Mouse (Mus musculus) limb, embryonic 14.5 days (tissue): ENCODE measurements at regions not wholly inside any gene's neighbourhood (a gene's known extent, or its start where the extent isn't known, plus 50 kb on each side); places are given as distances from the start of the nearest gene placed in this dataset.

ENCODE experiments used
- ATAC-seq: fragments of 200-750 bp; cut with Nextera tagmentation; 2 replicates; pipeline ENCODE4 v1.8.0; 2017; ENCODE audit warnings: low read depth, moderate number of reproducible peaks, moderate TSS enrichment; ENCODE audit not compliant: low FRiP score
- DNase-seq: peaks from one replicate; pipeline ENCODE4 v3.0.0-alpha.2; 2015; ENCODE audit warnings: low spot score
- H3K27ac ChIP-seq: fragments of 300-500 bp; sonication (generic); replicated peaks from 2 replicates; pipeline ENCODE4 v1.5.1; 2014; ENCODE audit warnings: low read depth, mild to moderate bottlenecking, low read length, moderate library complexity, mixed read lengths
- H3K27me3 ChIP-seq: fragments of 300-500 bp; sonication (generic); 2 replicates; pipeline ENCODE4 v1.6.1; 2014; ENCODE audit warnings: low read length, mixed read lengths; ENCODE audit not compliant: control insufficient read depth, insufficient read depth
- H3K36me3 ChIP-seq: fragments of 300-500 bp; sonication (generic); 2 replicates; pipeline ENCODE4 v1.6.1; 2014; ENCODE audit warnings: mild to moderate bottlenecking, low read length, moderate library complexity, mixed read lengths; ENCODE audit not compliant: control insufficient read depth, insufficient read depth
- H3K4me1 ChIP-seq: fragments of 300-500 bp; sonication (generic); 2 replicates; pipeline ENCODE4 v1.6.1; 2014; ENCODE audit warnings: antibody characterized with exemption, low read length, mixed read lengths; ENCODE audit not compliant: control insufficient read depth, insufficient read depth
- H3K4me2 ChIP-seq: fragments of 300-500 bp; sonication (generic); replicated peaks from 2 replicates; pipeline ENCODE4 v1.6.1; 2014; ENCODE audit warnings: low read depth, mild to moderate bottlenecking, low read length, moderate library complexity; ENCODE audit not compliant: severe bottlenecking
- H3K4me3 ChIP-seq: fragments of 300-500 bp; sonication (generic); replicated peaks from 2 replicates; pipeline ENCODE4 v1.5.1; 2014; ENCODE audit warnings: low read length
- H3K9ac ChIP-seq: fragments of 300-500 bp; sonication (generic); 2 replicates; pipeline ENCODE4 v1.6.1; 2014; ENCODE audit warnings: mild to moderate bottlenecking, low read depth, low read length, moderate library complexity; ENCODE audit not compliant: severe bottlenecking
- H3K9me3 ChIP-seq: fragments of 300-500 bp; sonication (generic); 2 replicates; pipeline ENCODE4 v1.6.1; 2016; ENCODE audit warnings: low read length; ENCODE audit not compliant: control insufficient read depth
- POLR2A ChIP-seq: fragments of 200-500 bp; IDR thresholded peaks from 2 replicates; pipeline ENCODE4 v1.8.0; 2012; ENCODE audit warnings: inconsistent platforms, mild to moderate bottlenecking, moderate library complexity, borderline replicate concordance; ENCODE audit not compliant: insufficient read depth, insufficient read length; ENCODE audit errors: extremely low read depth
- WGBS: fragments of 180-500 bp; shearing (Covaris S2); extraction: QIAGEN DNeasy Blood & Tissue Kit; methylation state at CpG from one replicate; pipeline ENCODE4 v1.1.7; 2014; 5-methylcytosine and 5-hydroxymethylcytosine counted together

DNA sequence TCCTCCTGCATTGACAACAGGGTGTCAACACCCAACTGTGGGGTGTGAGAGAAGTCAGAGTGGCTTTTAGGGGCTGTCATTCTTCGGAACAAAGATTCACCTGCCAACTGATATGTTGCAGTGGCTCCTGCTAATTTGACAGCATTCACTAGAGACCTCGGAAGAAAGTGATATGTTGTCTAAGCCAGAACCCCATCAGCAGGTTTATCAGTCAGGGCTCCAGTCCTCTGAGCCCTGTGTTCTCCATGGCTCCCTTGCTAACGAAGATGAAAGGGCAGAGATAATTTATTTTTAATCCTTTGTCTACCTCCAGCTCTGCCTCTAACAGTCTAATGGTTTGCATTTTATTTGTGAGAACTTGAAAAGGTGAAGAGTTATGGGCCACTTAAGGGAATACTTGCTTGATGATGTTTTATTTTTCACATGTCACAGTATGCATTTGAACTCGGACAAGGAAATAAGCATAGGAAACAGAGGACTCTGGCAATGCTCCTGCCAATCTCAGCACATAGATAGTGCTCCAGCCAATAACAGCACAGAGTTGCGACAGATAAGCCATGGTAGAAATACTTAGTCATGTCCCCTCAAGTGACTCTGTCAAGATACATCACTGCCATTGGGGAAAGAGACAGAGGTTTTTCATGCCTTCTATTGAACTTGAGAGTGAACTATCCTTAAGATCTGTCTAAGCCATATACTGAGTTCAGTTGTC is 862.6 kb downstream of the Defb40 start:
- no peak overlapping the region for H3K4me2 ChIP-seq
- DNase-seq = no peak
- 60% methylated on average over 5 of the region's 5 CpGs for WGBS
- ATAC-seq = no peak
- TF ChIP-seq POLR2A = no peak
- H3K36me3 ChIP-seq = no peaks in the 10 kb centered on the region
- H3K27me3 ChIP-seq = no peaks in the 10 kb centered on the region
- H3K27ac ChIP-seq = no peak overlapping the region
- H3K4me3 ChIP-seq = no peak overlapping the region
- H3K4me1 ChIP-seq = no peaks in the 10 kb centered on the region
- H3K9ac ChIP-seq = no peak overlapping the region
- H3K9me3 ChIP-seq = no peaks in the 10 kb centered on the region

DNA sequence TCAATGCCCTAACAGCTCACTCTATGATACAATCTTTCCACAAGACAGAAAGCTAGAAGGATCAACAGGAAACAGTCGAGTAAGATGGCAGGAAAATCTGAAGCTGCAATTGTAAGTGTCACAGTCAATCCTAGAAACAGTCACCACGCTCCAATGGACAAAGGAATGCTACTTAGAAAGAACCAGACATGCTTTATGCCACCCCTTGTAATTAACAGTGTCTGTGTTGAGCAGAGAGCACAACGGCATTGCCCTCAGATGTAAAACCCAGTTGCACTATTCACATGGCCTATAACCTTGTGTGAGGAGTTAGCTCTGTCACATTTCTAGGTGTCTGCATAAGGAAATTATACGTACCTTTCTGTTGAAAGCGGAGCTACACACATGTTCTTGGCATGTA is 864.8 kb downstream of the Defb40 start:
- ATAC-seq = no peak
- H3K9ac ChIP-seq = no peak overlapping the region
- no peaks in the 10 kb centered on the region for H3K9me3 ChIP-seq
- TF ChIP-seq POLR2A = no peak
- no peak for DNase-seq
- H3K4me3 ChIP-seq = no peak overlapping the region
- no peaks in the 10 kb centered on the region for H3K36me3 ChIP-seq
- H3K27me3 ChIP-seq = no peaks in the 10 kb centered on the region
- H3K4me1 ChIP-seq = no peaks in the 10 kb centered on the region
- 68% methylated on average over 5 of the region's 5 CpGs for WGBS
- no peak overlapping the region for H3K27ac ChIP-seq
- no peak overlapping the region for H3K4me2 ChIP-seq

DNA sequence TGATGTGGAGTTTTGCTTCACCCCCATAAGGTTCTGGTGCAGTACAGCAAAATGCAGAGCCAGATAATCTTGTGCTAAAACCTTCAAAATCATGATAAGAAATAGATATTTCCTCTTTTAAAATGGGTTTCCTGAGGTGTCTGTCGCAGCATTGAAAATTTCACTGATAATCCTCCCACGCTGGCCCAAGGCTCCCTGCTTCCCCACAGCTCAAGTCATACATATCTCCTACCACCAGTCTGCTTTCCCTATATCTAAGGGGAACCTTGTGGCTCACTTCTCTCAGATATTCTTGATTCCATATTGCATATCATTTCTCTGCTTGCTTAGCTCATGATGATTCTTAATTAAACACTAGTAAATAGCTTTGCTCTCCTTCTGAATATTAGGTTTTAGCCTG is 868.6 kb downstream of the Defb40 start:
- Histone ChIP-seq H3K9me3 (no peaks in the 10 kb centered on the region), H3K36me3 (no peaks in the 10 kb centered on the region), H3K9ac (no peak overlapping the region), H3K27me3 (no peaks in the 10 kb centered on the region), H3K27ac (no peak overlapping the region), H3K4me3 (no peak overlapping the region), H3K4me1 (no peaks in the 10 kb centered on the region), H3K4me2 (no peak overlapping the region)
- ATAC-seq (no peak), DNase-seq (no peak)
- TF ChIP-seq POLR2A = no peak
- WGBS = 89% methylated on average over 2 of the region's 2 CpGs

DNA sequence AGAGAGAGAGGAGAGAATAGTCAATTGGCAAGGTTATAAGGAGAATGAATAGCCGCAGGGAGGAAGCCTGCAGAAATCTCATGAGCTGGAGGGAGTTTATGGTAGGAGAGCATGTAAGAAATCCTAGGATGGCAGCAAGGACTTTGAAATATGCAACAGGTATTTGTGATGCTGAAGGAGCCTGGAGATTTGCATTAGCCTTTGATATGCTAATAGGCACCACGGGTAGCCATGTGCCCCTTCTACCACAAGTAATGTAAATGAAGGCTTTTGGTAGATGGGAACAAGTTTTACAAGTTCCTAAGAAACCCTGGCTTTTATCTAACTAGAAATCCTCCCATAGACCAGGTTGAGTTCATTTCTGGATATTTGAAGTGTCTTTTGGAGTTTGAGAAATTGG is 871.2 kb downstream of the Defb40 start:
- Histone ChIP-seq H3K4me2 (no peak overlapping the region), H3K4me1 (no peaks in the 10 kb centered on the region), H3K27ac (no peak overlapping the region), H3K9me3 (no peaks in the 10 kb centered on the region), H3K27me3 (no peaks in the 10 kb centered on the region), H3K36me3 (no peaks in the 10 kb centered on the region), H3K9ac (no peak overlapping the region), H3K4me3 (no peak overlapping the region)
- DNase-seq (no peak), ATAC-seq (no peak)
- 33% methylated on average over 2 of the region's 2 CpGs for WGBS
- TF ChIP-seq POLR2A = no peak

DNA sequence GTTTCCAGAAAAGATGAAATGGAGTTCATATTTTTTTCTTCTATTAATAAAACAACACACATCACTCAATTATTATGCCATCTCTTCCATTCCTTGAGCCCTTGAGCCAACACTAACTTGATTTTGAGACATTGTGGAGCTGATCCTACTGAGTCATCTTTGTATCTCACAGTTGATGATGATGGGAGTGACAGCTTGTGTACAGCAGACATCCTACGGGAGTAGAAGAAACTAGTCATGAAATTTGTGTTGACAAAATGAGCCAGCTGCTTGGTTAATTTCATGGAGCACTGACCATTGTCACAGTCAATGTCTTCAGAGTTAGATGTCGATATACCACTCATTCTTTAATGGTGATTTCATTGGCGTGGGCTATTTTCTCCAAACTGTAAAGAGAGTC is 912.6 kb downstream of the Defb40 start:
- no peaks in the 10 kb centered on the region for H3K9me3 ChIP-seq
- no peaks in the 10 kb centered on the region for H3K4me1 ChIP-seq
- H3K27me3 ChIP-seq = no peaks in the 10 kb centered on the region
- 81% methylated on average over 3 of the region's 3 CpGs for WGBS
- H3K4me3 ChIP-seq = no peak overlapping the region
- no peak for TF ChIP-seq POLR2A
- no peak overlapping the region for H3K4me2 ChIP-seq
- no peak overlapping the region for H3K9ac ChIP-seq
- no peaks in the 10 kb centered on the region for H3K36me3 ChIP-seq
- DNase-seq (no peak), ATAC-seq (no peak)
- H3K27ac ChIP-seq = no peak overlapping the region
